Mouse (Mus musculus) hematopoietic stem cell, adult 5-6 weeks (primary cell): Measurements from ENCODE around the gene Cngb1. TPM values are rescaled to one million over a fixed set of nuclear protein-coding genes. Genes with fewer than 3 reads are reported as not detected.
A peak's percentile ranks its signal among the peaks of the same experiment; 100 is the strongest.

Experiments
- ATAC-seq, 2 experiments: fragments of 125-278 bp in 1 of 2; replicated peaks in 1 of 2; 2 replicates each; pipeline ENCODE4 v1.8.0; 2016 to 2017; ENCODE audit warnings: inconsistent platforms in 2 of 2, mild to moderate bottlenecking in 2 of 2, moderate number of reproducible peaks in 2 of 2, low read depth in 1 of 2, moderate TSS enrichment in 1 of 2; ENCODE audit not compliant: low FRiP score in 2 of 2, poor library complexity in 2 of 2, severe bottlenecking in 2 of 2, insufficient read depth in 1 of 2, low TSS enrichment in 1 of 2
- total RNA-seq: library from RNA; stranded (forward); fragments of 172-1452, 232-1000 nt; gene quantifications from 2 replicates; pipeline ENCODE4 v1.2.3, GENCODE M21; 2017

The Cngb1 gene
- total RNA-seq, 1 experiment from 2014 or later = 18.6 TPM

GRCm38 (mm10) chr8:95330367-95330766 is 24.0 kb upstream of the Cngb1 start:
- no peak for ATAC-seq

- ATAC-seq = no peak
Observed at GRCm38 (mm10) chr8:95327866-95328465, 21.6 kb upstream of the Cngb1 start.

GRCm38 (mm10) chr8:95326822-95327221 is 20.4 kb upstream of the Cngb1 start:
- ATAC-seq = no peak

GRCm38 (mm10) chr8:95324646-95325045 is 18.3 kb upstream of the Cngb1 start:
- no peak for ATAC-seq

- ATAC-seq = no peak
Observed at GRCm38 (mm10) chr8:95323201-95323600, 16.8 kb upstream of the Cngb1 start.

GRCm38 (mm10) chr8:95320224-95321139 is 14.1 kb upstream of the Cngb1 start:
- peak; percentile 71 to 84 for ATAC-seq

- no peak for ATAC-seq
Observed at GRCm38 (mm10) chr8:95315350-95315749, 9.0 kb upstream of the Cngb1 start.

- ATAC-seq = no peak
Observed at GRCm38 (mm10) chr8:95314707-95315106, 8.3 kb upstream of the Cngb1 start.

GRCm38 (mm10) chr8:95313857-95314256 is 7.5 kb upstream of the Cngb1 start:
- ATAC-seq = no peak

GRCm38 (mm10) chr8:95312836-95313235 is 6.5 kb upstream of the Cngb1 start:
- peak in 1 of 2 experiments; percentile 62; a peak in 3 of 4 replicates for ATAC-seq

GRCm38 (mm10) chr8:95310342-95310970 is 4.1 kb upstream of the Cngb1 start, which contains the start of gene Tepp:
Gene Tepp (plus strand): TSS chr8:95310566.
- ATAC-seq = no peak

- no peak for ATAC-seq
Observed at GRCm38 (mm10) chr8:95305526-95305925, 859 bp downstream of the Cngb1 start.

- ATAC-seq = peak; percentile 88 to 91
Observed at GRCm38 (mm10) chr8:95302410-95302809, 4.0 kb downstream of the Cngb1 start.

- ATAC-seq = peak; percentile 58 to 68
Observed at GRCm38 (mm10) chr8:95293891-95294290, 12.5 kb downstream of the Cngb1 start.

- ATAC-seq = peak; percentile 51 to 61; a peak in 3 of 4 replicates
Observed at GRCm38 (mm10) chr8:95293172-95293571, 13.2 kb downstream of the Cngb1 start.

- peak; percentile 56 to 59 for ATAC-seq
Observed at GRCm38 (mm10) chr8:95289066-95289650, 17.2 kb downstream of the Cngb1 start.

GRCm38 (mm10) chr8:95281493-95281892 is 24.9 kb downstream of the Cngb1 start:
- no peak for ATAC-seq

- ATAC-seq = peak; percentile 68 to 91
Observed at GRCm38 (mm10) chr8:95272871-95273270, 33.5 kb downstream of the Cngb1 start.
